Mouse (Mus musculus): ENCODE measurements around the gene Spon1.

DNA sequence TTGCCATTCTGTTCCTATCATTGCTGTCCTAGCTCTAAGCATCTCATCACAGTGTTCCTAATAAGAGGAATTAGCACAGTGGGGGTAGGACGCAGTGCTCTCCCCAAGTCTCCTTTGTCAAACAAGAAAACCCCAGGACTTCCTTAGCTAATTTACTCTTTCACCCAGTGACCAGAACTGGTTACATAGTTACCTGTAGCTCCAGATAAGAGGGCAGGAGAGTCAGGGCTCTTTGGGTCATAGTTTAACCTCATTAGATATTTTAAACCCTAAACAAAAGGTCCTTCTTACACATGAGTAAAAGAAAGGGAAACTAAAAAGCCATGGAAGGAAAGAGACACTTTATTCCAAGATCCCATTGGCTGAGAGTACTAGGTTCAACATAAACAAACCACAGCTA lies 44.0 kb downstream of the Spon1 start:
- TF ChIP-seq CTCF (IDR thresholded peaks at IDR 0.05; ENCODE audit: low read depth, low read length) (no peak), POLR2A (IDR thresholded peaks at IDR 0.05; ENCODE audit: borderline replicate concordance, low read depth, low read length) (no peak)

Measured in bone marrow macrophage, adult 2 months (primary cell).